Mouse (Mus musculus): ENCODE measurements around the gene Rec8. TPM values are rescaled to one million over a fixed set of nuclear protein-coding genes. Genes with fewer than 3 reads are reported as not detected.
A peak's percentile ranks its signal among the peaks of the same experiment; 100 is the strongest.

Gene Rec8
- 7.2 and 8.5 TPM in 2 replicates for polyA plus RNA-seq (2016; fragmentation: Nextera tagmentation; extraction: Ambion mirVana)

GRCm38 (mm10) chr14:55617822-55618221 is at the start of gene Rec8:
Gene Rec8, plus strand, starts transcription at chr14:55618037.
- Histone ChIP-seq H3K4me3 (replicated peaks) (peak within 1 kb of the TSS; percentile 19), H3K27me3 (0 out of 2 replicates have a peak, but pooled peaks cover 2% of the 10 kb centered on the region), H3K4me2 (peak within 1 kb of the TSS; percentile 35), H3K27ac (no peak within 1 kb of the TSS), H3K36me3 (replicated peaks) (no peaks in the 10 kb centered on the region), H3K9ac (0 out of 2 replicates have a peak within 1 kb of the TSS, but pooled peaks have one; percentile 18), H3K4me1 (0 out of 2 replicates have a peak, but pooled peaks cover 2% of the 10 kb centered on the region), H3K9me3 (no peaks in the 10 kb centered on the region)
- ATAC-seq (ENCODE audit: low FRiP score) = peak; percentile 72
- 29% methylated on average over 21 of the region's 21 CpGs for WGBS

GRCm38 (mm10) chr14:55570588-55570987 is 47.2 kb upstream of the Rec8 start:
- H3K4me3 ChIP-seq (replicated peaks) = no peak overlapping the region
- no peaks in the 10 kb centered on the region for H3K9me3 ChIP-seq
- H3K9ac ChIP-seq = no peak overlapping the region
- WGBS = 87% methylated on average over 2 of the region's 2 CpGs
- H3K27ac ChIP-seq = no peak overlapping the region
- H3K4me2 ChIP-seq = no peak overlapping the region
- peaks cover 40% of the 10 kb centered on the region for H3K36me3 ChIP-seq (replicated peaks)
- no peak for ATAC-seq (ENCODE audit: low FRiP score)
- H3K27me3 ChIP-seq = no peaks in the 10 kb centered on the region
- no peaks in the 10 kb centered on the region for H3K4me1 ChIP-seq

GRCm38 (mm10) chr14:55571760-55572159 is 46.1 kb upstream of the Rec8 start:
- Histone ChIP-seq H3K4me1 (no peaks in the 10 kb centered on the region), H3K9ac (no peak overlapping the region), H3K9me3 (no peaks in the 10 kb centered on the region), H3K27ac (no peak overlapping the region), H3K36me3 (replicated peaks) (peaks cover 28% of the 10 kb centered on the region), H3K27me3 (no peaks in the 10 kb centered on the region), H3K4me2 (no peak overlapping the region), H3K4me3 (replicated peaks) (no peak overlapping the region)
- no peak for ATAC-seq (ENCODE audit: low FRiP score)

GRCm38 (mm10) chr14:55575302-55575701 is 42.5 kb upstream of the Rec8 start, which contains the start of gene Fitm1:
Gene Fitm1, plus strand, starts transcription at chr14:55575617.
- no peaks in the 10 kb centered on the region for H3K27me3 ChIP-seq
- H3K4me3 ChIP-seq (replicated peaks) = no peak within 1 kb of the TSS
- H3K4me2 ChIP-seq = no peak within 1 kb of the TSS
- H3K27ac ChIP-seq = no peak within 1 kb of the TSS
- no peak for ATAC-seq (ENCODE audit: low FRiP score)
- H3K9ac ChIP-seq = no peak within 1 kb of the TSS
- WGBS = 78% methylated on average over 7 of the region's 8 CpGs
- H3K36me3 ChIP-seq (replicated peaks) = peaks cover 4% of the 10 kb centered on the region
- peaks cover 12% of the 10 kb centered on the region for H3K4me1 ChIP-seq
- H3K9me3 ChIP-seq = no peaks in the 10 kb centered on the region

GRCm38 (mm10) chr14:55575711-55576110 is 42.1 kb upstream of the Rec8 start:
- H3K36me3 ChIP-seq (replicated peaks) = peaks cover 8% of the 10 kb centered on the region
- H3K9ac ChIP-seq = no peak overlapping the region
- 82% methylated on average over 13 of the region's 13 CpGs for WGBS
- no peak overlapping the region for H3K27ac ChIP-seq
- no peaks in the 10 kb centered on the region for H3K27me3 ChIP-seq
- no peak overlapping the region for H3K4me2 ChIP-seq
- no peaks in the 10 kb centered on the region for H3K9me3 ChIP-seq
- peaks cover 12% of the 10 kb centered on the region for H3K4me1 ChIP-seq
- no peak for ATAC-seq (ENCODE audit: low FRiP score)
- no peak overlapping the region for H3K4me3 ChIP-seq (replicated peaks)

GRCm38 (mm10) chr14:55576376-55576775 is 41.5 kb upstream of the Rec8 start:
- no peaks in the 10 kb centered on the region for H3K27me3 ChIP-seq
- 86% methylated on average over 16 of the region's 16 CpGs for WGBS
- no peaks in the 10 kb centered on the region for H3K9me3 ChIP-seq
- ATAC-seq (ENCODE audit: low FRiP score) = no peak
- peaks cover 13% of the 10 kb centered on the region for H3K36me3 ChIP-seq (replicated peaks)
- no peak overlapping the region for H3K27ac ChIP-seq
- H3K9ac ChIP-seq = no peak overlapping the region
- no peak overlapping the region for H3K4me2 ChIP-seq
- H3K4me3 ChIP-seq (replicated peaks) = no peak overlapping the region
- peaks cover 12% of the 10 kb centered on the region for H3K4me1 ChIP-seq

- Histone ChIP-seq H3K36me3 (replicated peaks) (peaks cover 18% of the 10 kb centered on the region), H3K9ac (peak within 1 kb of the TSS; percentile 86), H3K4me1 (peaks cover 12% of the 10 kb centered on the region), H3K4me2 (peak within 1 kb of the TSS; percentile 88), H3K27ac (peak within 1 kb of the TSS; percentile 80), H3K4me3 (replicated peaks) (peak within 1 kb of the TSS; percentile 67), H3K27me3 (no peaks in the 10 kb centered on the region), H3K9me3 (no peaks in the 10 kb centered on the region)
- 3% methylated on average over 32 of the region's 32 CpGs for WGBS
- peak; percentile 94 for ATAC-seq (ENCODE audit: low FRiP score)
These were observed 39.8 kb upstream of the Rec8 start, which contains the start of gene Psme1 for GRCm38 (mm10) chr14:55577871-55578667. Gene Psme1, plus strand, starts transcription at chr14:55578123.

GRCm38 (mm10) chr14:55578668-55579269 is 39.1 kb upstream of the Rec8 start:
- H3K27ac ChIP-seq = peak overlapping the region; percentile 80
- ATAC-seq (ENCODE audit: low FRiP score) = peak; percentile 63
- peak overlapping the region; percentile 67 for H3K4me3 ChIP-seq (replicated peaks)
- H3K9ac ChIP-seq = peak overlapping the region; percentile 86
- WGBS = 31% methylated on average over 6 of the region's 6 CpGs
- H3K4me2 ChIP-seq = peak overlapping the region; percentile 88
- peaks cover 18% of the 10 kb centered on the region for H3K36me3 ChIP-seq (replicated peaks)
- H3K9me3 ChIP-seq = no peaks in the 10 kb centered on the region
- no peaks in the 10 kb centered on the region; the same call in 1 of the 2 replicates for H3K27me3 ChIP-seq
- peaks cover 12% of the 10 kb centered on the region for H3K4me1 ChIP-seq

GRCm38 (mm10) chr14:55579511-55580496 is 38.0 kb upstream of the Rec8 start:
- Histone ChIP-seq H3K4me3 (replicated peaks) (no peak overlapping the region), H3K9ac (no peak overlapping the region), H3K27ac (no peak overlapping the region), H3K27me3 (peaks cover 9% of the 10 kb centered on the region; the same call in 1 of the 2 replicates), H3K9me3 (no peaks in the 10 kb centered on the region), H3K4me1 (peaks cover 15% of the 10 kb centered on the region), H3K4me2 (no peak overlapping the region), H3K36me3 (replicated peaks) (peaks cover 18% of the 10 kb centered on the region)
- ATAC-seq (ENCODE audit: low FRiP score) = no peak
- 83% methylated on average over 23 of the region's 23 CpGs for WGBS

GRCm38 (mm10) chr14:55580731-55581130 is 37.1 kb upstream of the Rec8 start:
- ATAC-seq (ENCODE audit: low FRiP score) = no peak
- H3K27me3 ChIP-seq = peaks cover 9% of the 10 kb centered on the region; the same call in 1 of the 2 replicates
- WGBS = 93% methylated on average over 16 of the region's 16 CpGs
- H3K9ac ChIP-seq = no peak overlapping the region
- no peak overlapping the region for H3K4me2 ChIP-seq
- H3K4me3 ChIP-seq (replicated peaks) = no peak overlapping the region
- peaks cover 22% of the 10 kb centered on the region for H3K4me1 ChIP-seq
- no peaks in the 10 kb centered on the region for H3K9me3 ChIP-seq
- H3K36me3 ChIP-seq (replicated peaks) = peaks cover 18% of the 10 kb centered on the region
- H3K27ac ChIP-seq = no peak overlapping the region

GRCm38 (mm10) chr14:55581981-55582681 is 35.7 kb upstream of the Rec8 start:
- 84% methylated on average over 9 of the region's 9 CpGs for WGBS
- Histone ChIP-seq H3K27ac (no peak overlapping the region), H3K27me3 (peaks cover 9% of the 10 kb centered on the region; the same call in 1 of the 2 replicates), H3K4me1 (peaks cover 22% of the 10 kb centered on the region), H3K9me3 (no peaks in the 10 kb centered on the region), H3K4me3 (replicated peaks) (no peak overlapping the region), H3K4me2 (no peak overlapping the region), H3K9ac (no peak overlapping the region), H3K36me3 (replicated peaks) (peaks cover 18% of the 10 kb centered on the region)
- no peak for ATAC-seq (ENCODE audit: low FRiP score)

Measured in forebrain, embryonic 12.5 days (tissue).